Mouse (Mus musculus) heart, adult 2 months (tissue): ENCODE measurements at regions not wholly inside any gene's neighbourhood (a gene's known extent, or its start where the extent isn't known, plus 50 kb on each side); places are given as distances from the start of the nearest gene placed in this dataset.

Experiments used
- CTCF ChIP-seq: fragments of 200-600 bp; IDR thresholded peaks from 2 replicates; pipeline ENCODE4 v1.8.1; 2022; ENCODE audit warnings: antibody characterized with exemption, mild to moderate bottlenecking, moderate library complexity
- EP300 ChIP-seq: fragments of 200-500 bp; IDR thresholded peaks from 2 replicates; pipeline ENCODE4 v1.6.1; 2011; ENCODE audit warnings: low read depth, low read length, control low read depth; ENCODE audit not compliant: insufficient read depth
- POLR2A ChIP-seq: fragments of 200-500 bp; IDR thresholded peaks from 2 replicates; pipeline ENCODE4 v1.6.1; 2011; ENCODE audit warnings: mild to moderate bottlenecking, low read depth, low read length, control low read depth; ENCODE audit not compliant: insufficient read depth

GRCm38 (mm10) chr4:55973706-55974105 lies 441.4 kb upstream of the Klf4 start:
- TF ChIP-seq POLR2A (no peak), EP300 (no peak), CTCF (no peak)
